Mouse (Mus musculus) layer of hippocampus, postnatal 36 days (tissue): ENCODE data around the gene Krtap28-13. TPM values are rescaled to one million over a fixed set of nuclear protein-coding genes. Genes with fewer than 3 reads are reported as not detected.

Experiments used
- DNase-seq, 2 experiments: peaks; one replicate each; pipeline ENCODE4 v3.0.0; 2022
- total RNA-seq, 2 experiments: library from RNA; stranded (reverse); gene quantifications; 2 replicates each; pipeline ENCODE4 v1.2.3; 2021

Krtap28-13 gene
- total RNA-seq, 2 experiments from 2014 or later: not detected

DNA sequence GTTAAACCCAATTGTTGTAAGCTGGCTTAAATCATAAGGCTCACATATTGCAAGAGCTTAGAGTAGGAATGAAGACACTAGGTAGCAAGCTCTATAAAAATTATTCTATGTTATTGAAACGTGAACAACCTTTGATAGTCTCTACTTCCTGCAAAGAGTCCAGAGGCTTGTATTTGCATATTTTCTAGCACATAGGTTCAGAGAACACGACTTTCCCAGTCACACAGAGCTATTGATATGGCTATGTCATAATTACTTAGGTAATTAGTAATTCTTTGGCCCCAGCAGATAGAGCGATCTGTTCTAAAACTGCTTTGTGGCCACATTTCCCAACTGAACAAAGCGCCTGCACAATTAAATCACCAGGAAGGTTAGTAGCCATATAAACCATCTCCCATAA, 36.2 kb downstream of the Krtap28-13 start:
- no peak for DNase-seq

DNA sequence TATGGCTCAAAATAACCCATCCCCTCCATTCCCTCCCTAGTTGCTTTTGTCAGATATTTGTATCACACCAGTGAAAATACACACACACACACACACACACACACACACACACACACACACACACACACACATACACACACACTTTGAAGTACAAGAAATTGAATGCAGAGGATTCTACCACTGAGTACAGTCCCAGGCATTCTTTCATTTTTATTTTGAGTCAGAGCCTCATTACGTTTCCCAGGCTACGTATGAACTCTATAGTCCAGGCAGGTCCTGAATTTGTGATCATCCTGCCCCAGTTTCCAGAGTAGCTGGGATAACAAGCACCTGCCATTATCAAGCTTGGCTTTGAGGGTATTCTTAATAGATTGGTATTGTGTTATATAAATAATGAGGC, 38.4 kb downstream of the Krtap28-13 start:
- DNase-seq: no peak

DNA sequence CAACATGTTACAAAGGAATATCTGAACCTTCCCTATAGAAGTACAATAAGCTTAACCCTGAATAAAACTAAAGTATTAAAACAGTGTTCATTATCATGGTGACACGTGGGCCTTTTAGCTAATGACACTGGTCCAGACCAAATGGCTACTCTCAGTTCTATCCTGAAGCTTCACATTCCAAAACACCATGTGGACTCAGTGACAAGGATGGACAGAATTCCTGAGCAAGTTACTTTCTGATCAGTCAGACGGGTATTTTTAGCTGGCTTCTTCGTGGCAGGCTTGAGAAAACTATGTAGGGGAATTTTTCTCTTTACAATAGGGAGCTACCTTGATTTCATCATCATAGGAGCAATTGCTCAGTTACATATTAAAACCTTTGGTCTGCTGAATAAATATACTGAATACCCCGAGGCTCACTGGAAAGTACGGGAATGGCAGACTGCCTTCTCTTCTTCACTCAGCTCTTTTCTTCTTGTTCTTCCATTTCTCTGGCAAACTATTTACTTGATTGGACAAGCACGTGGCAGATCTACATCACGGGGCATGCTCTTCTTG, 38.9 kb downstream of the Krtap28-13 start:
- DNase-seq: no peak

DNA sequence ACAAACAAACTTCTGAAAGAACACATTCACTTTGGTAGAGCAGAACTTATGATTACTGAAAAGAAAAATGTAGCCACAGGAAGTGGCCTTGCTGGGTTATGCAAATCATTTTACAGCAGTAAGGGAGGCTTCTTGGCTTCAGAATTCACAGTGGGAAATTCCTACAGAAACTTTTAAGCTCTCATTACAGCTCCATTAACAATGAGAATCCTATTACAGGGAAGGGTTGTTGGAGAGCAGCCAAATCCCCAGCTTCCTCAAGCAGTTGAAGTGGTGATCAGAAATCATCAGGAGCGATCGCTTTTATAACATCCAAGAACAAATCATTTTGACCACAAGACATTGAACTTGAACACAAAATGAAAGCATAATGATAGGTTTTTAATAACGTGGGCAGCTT, 41.2 kb downstream of the Krtap28-13 start:
- DNase-seq: no peak

DNA sequence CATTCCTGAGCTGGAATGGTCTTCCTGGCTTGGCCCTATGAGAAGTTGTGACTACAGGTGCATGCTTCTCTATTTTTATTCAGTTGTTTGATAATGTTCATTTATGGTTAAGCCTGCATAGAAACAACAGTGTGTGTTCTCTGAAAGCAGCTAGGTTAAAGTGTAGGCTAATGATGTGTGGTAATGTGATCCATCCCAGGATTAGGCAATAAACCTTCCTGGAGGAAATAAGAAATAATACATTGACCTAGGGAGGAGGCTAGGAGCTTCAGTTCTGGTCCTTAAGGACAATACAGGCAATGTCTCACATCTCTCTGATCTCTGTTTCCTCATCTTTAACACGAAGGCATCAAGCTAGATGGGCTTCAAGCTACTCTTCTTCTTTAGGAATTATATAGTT, 44.7 kb downstream of the Krtap28-13 start:
- no peak for DNase-seq

DNA sequence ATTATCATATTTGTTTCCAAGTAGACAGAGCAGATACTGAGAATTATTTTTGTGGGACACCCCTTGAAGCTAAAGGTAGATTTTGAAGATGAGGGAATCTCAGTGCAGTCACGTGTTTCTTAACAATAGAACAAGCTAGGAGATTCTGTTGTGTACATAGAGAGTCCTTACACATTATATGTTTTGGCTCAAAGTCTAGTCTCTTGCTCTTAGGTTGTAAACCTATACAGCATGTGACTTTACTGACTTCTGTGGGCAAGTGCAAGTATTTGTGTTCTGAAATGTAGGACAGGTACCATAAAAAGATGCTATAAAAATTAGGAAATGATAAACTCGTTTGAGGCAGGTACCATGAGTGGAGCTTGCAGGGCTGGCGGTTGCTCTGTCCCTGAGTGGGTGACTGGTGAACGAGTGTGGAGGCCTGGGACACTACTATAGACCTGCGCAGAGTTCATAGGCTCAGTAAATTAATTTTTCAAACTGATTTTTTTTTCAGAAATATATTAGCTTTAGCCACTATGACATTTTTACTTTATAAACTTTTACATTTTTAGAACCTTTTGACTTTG, 46.8 kb downstream of the Krtap28-13 start:
- no peak for DNase-seq

DNA sequence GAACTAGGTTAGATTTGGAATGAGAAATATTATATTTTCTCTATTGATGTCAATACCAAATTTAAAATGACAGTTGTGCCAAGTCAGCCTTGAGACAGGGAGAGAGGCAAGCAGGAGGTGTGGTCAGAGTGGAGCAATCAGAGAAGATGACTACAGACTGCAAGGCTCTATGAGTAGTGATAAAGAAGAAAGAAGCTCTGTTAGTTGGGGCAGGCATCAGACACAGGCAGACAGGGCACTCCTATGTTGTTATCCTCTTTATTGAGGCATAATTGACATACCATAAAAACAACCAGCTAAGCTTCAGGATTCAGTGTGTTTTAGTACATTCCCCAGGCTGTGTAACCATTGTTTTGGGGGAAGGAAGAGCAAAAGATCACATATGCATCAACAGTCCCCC, 50.3 kb downstream of the Krtap28-13 start:
- DNase-seq: no peak

Other genes starting within 250 kb of the Krtap28-13 start
- gene Agfg1, start 221.4 kb upstream of the Krtap28-13 start, total RNA-seq: 10 to 100 TPM; 80.0 to 80.4 TPM
- gene A030005L19Rik, start 147.6 kb upstream of the Krtap28-13 start, total RNA-seq: under 1 TPM in 1 of 2 experiments, not detected in 1; 0.60 TPM
- gene A030014E15Rik, start 136.0 kb upstream of the Krtap28-13 start, total RNA-seq: not detected
- gene Gm6217, start 129.5 kb upstream of the Krtap28-13 start, total RNA-seq: not detected
- gene A030003K21Rik, start 117.5 kb upstream of the Krtap28-13 start, total RNA-seq: not detected
- gene Gm7544, start 104.9 kb upstream of the Krtap28-13 start, total RNA-seq: not detected
- not detected for gene Gm47955, start 100.6 kb upstream of the Krtap28-13 start, total RNA-seq
- not detected for gene Gm47959, start 60.4 kb upstream of the Krtap28-13 start, total RNA-seq
- 1 to 10 TPM; 1.8 to 2.1 TPM for gene Slc19a3, start 22.5 kb upstream of the Krtap28-13 start, total RNA-seq
- not detected for gene Krtap28-10, start 18.4 kb upstream of the Krtap28-13 start, total RNA-seq
- not detected for gene Gm47969, start 16.0 kb upstream of the Krtap28-13 start, total RNA-seq
- gene A030005K14Rik, start 1.6 kb upstream of the Krtap28-13 start, total RNA-seq: not detected
- not detected for gene Ccl20, start 55.8 kb downstream of the Krtap28-13 start, total RNA-seq
- under 1 TPM; 0.45 to 0.48 TPM for gene Daw1, start 98.8 kb downstream of the Krtap28-13 start, total RNA-seq